Mouse (Mus musculus): ENCODE data around the gene Gm5039.

DNA sequence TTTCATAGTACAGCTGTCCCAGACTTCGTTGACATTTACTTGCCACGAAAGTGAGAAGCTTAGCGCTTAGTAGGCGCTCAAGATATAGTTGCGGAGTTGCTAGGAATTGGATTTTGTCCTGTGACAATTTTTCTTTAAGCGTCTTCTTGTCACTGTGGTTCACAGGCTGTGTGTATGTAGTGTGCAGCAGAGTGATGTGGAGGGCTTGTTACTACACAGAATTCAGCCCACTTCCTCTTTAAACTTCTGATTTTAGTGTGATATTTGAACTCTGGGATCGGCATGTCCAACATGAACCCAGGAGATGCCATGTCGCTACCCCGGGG is 37.3 kb upstream of the Gm5039 start:
- TF ChIP-seq MYOD1 (IDR thresholded peaks at IDR 0.05; ENCODE audit: control insufficient read depth in 1 of 3, insufficient read length in 2 of 3, low read depth in 2 of 3) = no peak
- no peak for TF ChIP-seq POLR2A (IDR thresholded peaks at IDR 0.05; ENCODE audit: insufficient read length, low read depth)
- no peak for TF ChIP-seq MAX (IDR thresholded peaks at IDR 0.05; ENCODE audit: low read depth)
- TF ChIP-seq POLR2AphosphoS2 (IDR thresholded peaks at IDR 0.05; ENCODE audit: insufficient read length, low read depth) = no peak
- no peak for TF ChIP-seq SRF (IDR thresholded peaks at IDR 0.05; ENCODE audit: control insufficient read depth, insufficient read length, low read depth)
- no peak for TF ChIP-seq CEBPB (IDR thresholded peaks at IDR 0.05; ENCODE audit: insufficient read depth, poor library complexity, severe bottlenecking)
- no peak for TF ChIP-seq USF1 (IDR thresholded peaks at IDR 0.05; ENCODE audit: low read depth)
- no peak for TF ChIP-seq TCF3 (IDR thresholded peaks at IDR 0.05; ENCODE audit: insufficient read length, low read depth)
- TF ChIP-seq TCF12 (IDR thresholded peaks at IDR 0.05; ENCODE audit: insufficient read depth, poor library complexity, severe bottlenecking) = no peak
- TF ChIP-seq REST (IDR thresholded peaks at IDR 0.05; ENCODE audit: insufficient read depth, insufficient read length) = no peak
- TF ChIP-seq E2F4 (IDR thresholded peaks at IDR 0.05; ENCODE audit: insufficient read depth) = no peak
- no peak for TF ChIP-seq MYOG (IDR thresholded peaks at IDR 0.05; ENCODE audit: control insufficient read depth in 1 of 3, insufficient read depth in 1 of 3, insufficient read length in 2 of 3, low read depth in 2 of 3)

Data from myocyte (in vitro differentiated cells).